Mouse (Mus musculus): ENCODE results near the gene Calm4.
A peak's percentile ranks its signal among the peaks of the same experiment; 100 is the strongest.

Gene Calm4

GRCm38 (mm10) chr13:3862325-3862724, 24.8 kb downstream of the Calm4 start:
- DNase-seq, result no peak

DNA sequence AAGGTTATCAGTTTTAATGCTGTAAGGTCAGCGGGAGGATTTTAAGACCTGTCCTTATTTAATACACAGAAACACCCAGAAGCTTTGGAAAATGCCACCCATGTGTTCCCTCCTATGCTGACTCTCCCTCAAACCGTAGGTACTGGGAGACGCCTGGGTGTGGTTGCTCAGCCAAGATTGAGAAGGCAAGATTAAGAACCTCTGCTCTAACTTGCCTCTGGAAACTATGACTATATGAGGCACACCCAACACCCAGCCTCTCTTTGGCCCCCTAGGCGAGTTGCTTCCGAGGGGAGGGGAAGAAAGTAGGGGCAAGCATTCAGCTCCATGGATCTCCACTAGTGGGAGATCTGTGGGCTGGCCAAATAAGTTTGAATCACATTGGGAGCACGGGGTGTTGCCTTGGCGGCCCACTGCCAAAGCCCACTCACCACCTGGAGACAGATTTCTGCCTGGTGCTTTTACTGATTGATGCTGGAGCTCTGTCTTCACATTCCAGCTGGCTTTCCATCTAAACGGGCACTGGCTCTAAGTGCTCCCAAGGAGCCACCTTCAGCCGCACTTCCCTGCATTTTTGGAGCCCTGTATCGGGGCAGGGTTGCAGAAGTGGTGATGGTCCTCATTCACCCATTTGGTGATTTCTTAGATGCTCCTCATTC, 25.5 kb downstream of the Calm4 start:
- DNase-seq, result no peak

- DNase-seq, result no peak
Observed at GRCm38 (mm10) chr13:3865648-3866354, 28.2 kb downstream of the Calm4 start.

DNA sequence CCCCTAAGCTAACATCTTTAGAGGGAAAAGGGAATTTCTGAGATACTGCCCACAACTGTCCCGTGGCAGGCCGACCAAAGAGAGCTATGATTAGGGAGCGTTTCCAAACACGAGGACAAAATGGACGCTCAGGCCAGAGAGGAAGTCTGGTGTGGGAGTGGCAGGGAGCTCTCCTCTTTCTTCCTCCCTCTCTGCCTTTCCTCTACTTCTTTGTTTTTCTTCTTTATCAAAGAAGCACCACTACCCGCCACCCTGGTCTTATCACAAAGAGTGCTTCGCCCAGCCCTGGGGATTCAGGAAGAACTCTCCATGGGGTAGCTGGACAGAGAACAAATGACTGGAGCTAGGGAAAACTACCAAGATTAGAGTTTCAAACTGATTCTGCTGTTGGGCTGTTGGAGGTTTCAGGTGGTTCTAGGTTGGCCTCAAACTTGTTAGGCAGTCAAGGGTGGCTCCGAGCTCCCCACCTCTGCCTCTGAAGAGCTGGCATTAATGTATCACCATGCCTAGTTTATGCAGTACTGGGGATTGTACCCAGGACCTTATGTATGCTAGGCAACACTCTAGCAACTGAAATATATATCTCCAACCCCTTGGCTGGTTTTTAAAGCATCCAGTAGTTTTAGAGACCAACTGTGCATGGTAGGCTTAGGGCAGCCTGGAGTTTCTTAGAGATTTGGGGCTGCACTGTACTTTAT, 28.9 kb downstream of the Calm4 start:
- no peak for DNase-seq

- no peak for DNase-seq
Observed at GRCm38 (mm10) chr13:3867158-3867557, 29.6 kb downstream of the Calm4 start.

- no peak for DNase-seq
Observed at GRCm38 (mm10) chr13:3869901-3870300, 32.3 kb downstream of the Calm4 start.

DNA sequence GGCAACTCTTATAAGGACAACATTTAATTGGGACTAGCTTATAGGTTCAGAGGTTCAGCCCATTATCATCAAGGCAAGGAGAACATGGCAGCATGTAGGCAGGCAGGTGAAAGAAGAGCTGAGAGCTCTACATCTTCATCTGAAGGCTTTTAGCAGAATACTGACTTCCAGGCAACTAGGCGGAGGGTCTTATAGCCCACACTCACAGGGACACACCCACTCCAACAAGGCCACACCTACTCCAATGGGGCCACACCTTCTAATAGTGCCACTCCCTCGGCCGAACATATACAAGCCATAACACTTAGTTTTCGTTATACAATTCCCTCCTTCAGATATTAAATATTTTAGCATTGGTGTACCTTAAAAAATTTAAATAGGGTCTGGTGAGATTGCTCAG, 35.3 kb downstream of the Calm4 start:
- no peak for DNase-seq

DNA sequence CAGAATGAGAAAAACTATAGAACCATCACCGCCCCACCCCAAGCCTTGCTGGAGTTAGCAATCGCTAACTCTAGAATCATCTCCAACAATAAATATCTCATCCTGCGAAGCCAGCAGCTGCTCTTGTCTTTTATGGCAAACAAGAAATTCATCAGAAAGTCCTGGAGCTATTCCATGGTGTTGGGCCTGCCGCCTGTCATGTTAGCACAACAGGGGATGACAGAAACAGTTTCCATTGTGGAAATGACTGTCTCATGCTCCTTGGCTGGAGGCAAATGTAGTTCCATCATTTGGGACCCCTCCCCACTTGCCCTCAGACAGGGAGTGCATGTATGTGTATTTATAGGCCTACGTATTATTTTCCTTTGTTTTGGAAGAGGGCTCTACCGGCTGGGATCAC, 38.9 kb downstream of the Calm4 start:
- peak; percentile 23 to 39 for DNase-seq

DNA sequence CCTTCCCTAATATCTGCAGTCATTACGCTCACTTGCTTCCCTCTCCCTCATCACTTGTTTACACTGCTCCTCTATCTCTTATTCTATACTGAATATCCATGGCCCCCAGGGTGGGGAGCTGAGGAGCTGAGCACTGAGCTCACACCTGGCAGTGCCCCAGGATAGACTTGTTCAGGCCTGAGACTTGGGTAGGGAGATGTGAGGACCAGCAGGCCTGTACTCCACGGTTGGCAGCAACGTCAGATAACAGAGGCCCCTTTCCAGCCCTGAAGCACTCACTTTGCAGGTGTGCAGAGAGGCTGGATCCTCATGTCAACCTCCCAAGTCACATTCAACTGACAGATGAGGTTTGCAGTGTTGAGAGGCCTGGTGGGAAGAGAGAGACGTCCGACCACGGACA, 39.6 kb downstream of the Calm4 start:
- peak; percentile 15 to 24 for DNase-seq

GRCm38 (mm10) chr13:3877679-3878220, 40.2 kb downstream of the Calm4 start:
- no peak for DNase-seq

GRCm38 (mm10) chr13:3886663-3887062, 49.1 kb downstream of the Calm4 start:
- no peak for DNase-seq
